Mouse (Mus musculus) gastrocnemius, postnatal 10 days (tissue): ENCODE measurements around the gene Rab27a. TPM values are rescaled to one million over a fixed set of nuclear protein-coding genes. Genes with fewer than 3 reads are reported as not detected.
A peak's percentile ranks its signal among the peaks of the same experiment; 100 is the strongest.

Source experiments
- DNase-seq: peaks from one replicate; pipeline ENCODE4 v3.0.0; 2021; ENCODE audit warnings: mixed read lengths
- long read RNA-seq, 2 experiments: library from polyadenylated mRNA; stranded (forward); transcript quantifications; one replicate each; pipeline ENCODE4 v2.0.0; 2021
- total RNA-seq, 2 experiments: library from RNA; stranded (reverse); gene quantifications; 2 replicates each; pipeline ENCODE4 v1.2.3; 2021

Rab27a gene
- total RNA-seq: 1 to 10 TPM; 2.1 to 2.9 TPM
- long read RNA-seq, experiment 1, partial matches to known transcripts: 0 of 1 reads
- long read RNA-seq, experiment 1, other reads (novel, unspliced or antisense): 0 of 1 reads
- long read RNA-seq, experiment 2, partial matches to known transcripts: 0 of 5 reads
- long read RNA-seq, experiment 2, other reads (novel, unspliced or antisense): 4 of 5 reads

GRCm38 (mm10) chr9:73044146-73045079 is at the start of gene Rab27a:
Gene Rab27a (plus strand): TSS chr9:73044854.
- DNase-seq: peak; percentile 80

- no peak for DNase-seq
These were observed 48.5 kb upstream of the Rab27a start for GRCm38 (mm10) chr9:72996167-72996566.

GRCm38 (mm10) chr9:72996806-72997205 is 47.8 kb upstream of the Rab27a start:
- DNase-seq: no peak

- no peak for DNase-seq
These were observed 44.2 kb upstream of the Rab27a start for GRCm38 (mm10) chr9:73000487-73000886.

GRCm38 (mm10) chr9:73001314-73002011 is 43.2 kb upstream of the Rab27a start:
- DNase-seq: no peak

- DNase-seq: no peak
These were observed 42.5 kb upstream of the Rab27a start for GRCm38 (mm10) chr9:73002177-73002576.

- DNase-seq: no peak
These were observed 40.6 kb upstream of the Rab27a start for GRCm38 (mm10) chr9:73004076-73004475.

- no peak for DNase-seq
These were observed 39.5 kb upstream of the Rab27a start for GRCm38 (mm10) chr9:73005106-73005505.

- no peak for DNase-seq
These were observed 38.5 kb upstream of the Rab27a start for GRCm38 (mm10) chr9:73006175-73006574.

GRCm38 (mm10) chr9:73008384-73008783 is 36.3 kb upstream of the Rab27a start:
- DNase-seq: no peak

GRCm38 (mm10) chr9:73012629-73013028 is 32.0 kb upstream of the Rab27a start:
- DNase-seq: no peak

- DNase-seq: no peak
These were observed 29.9 kb upstream of the Rab27a start for GRCm38 (mm10) chr9:73014724-73015123.

GRCm38 (mm10) chr9:73019841-73020240 is 24.8 kb upstream of the Rab27a start:
- no peak for DNase-seq

GRCm38 (mm10) chr9:73020566-73021097 is 24.0 kb upstream of the Rab27a start:
- no peak for DNase-seq

- DNase-seq: peak; percentile 26
These were observed 18.6 kb upstream of the Rab27a start for GRCm38 (mm10) chr9:73025818-73026636.

- no peak for DNase-seq
These were observed 14.2 kb upstream of the Rab27a start for GRCm38 (mm10) chr9:73030443-73030842.

GRCm38 (mm10) chr9:73031421-73031820 is 13.2 kb upstream of the Rab27a start:
- no peak for DNase-seq

GRCm38 (mm10) chr9:73033406-73033805 is 11.2 kb upstream of the Rab27a start:
- no peak for DNase-seq

GRCm38 (mm10) chr9:73039222-73039945 is 5.3 kb upstream of the Rab27a start:
- peak; percentile 92 for DNase-seq

- DNase-seq: no peak
These were observed 4.6 kb upstream of the Rab27a start, which contains the start of gene Pigb for GRCm38 (mm10) chr9:73040080-73040479. Gene Pigb (minus strand): TSS chr9:73040378.

- DNase-seq: no peak
These were observed 550 bp downstream of the Rab27a start for GRCm38 (mm10) chr9:73045204-73045603.
